Mouse (Mus musculus): ENCODE measurements at regions not wholly inside any gene's neighbourhood (a gene's known extent, or its start where the extent isn't known, plus 50 kb on each side); places are given as distances from the start of the nearest gene placed in this dataset.

- no peaks in the 10 kb centered on the region for H3K36me3 ChIP-seq (ENCODE audit: control insufficient read depth, insufficient read depth, low read length)
- WGBS, result 67% methylated on average over 1 of the region's 1 CpGs
- peak; percentile 35; the same call in 1 of the 2 replicates for ATAC-seq (ENCODE audit: low FRiP score)
- no peak overlapping the region for H3K27ac ChIP-seq (ENCODE audit: low read depth, low read length)
- H3K4me1 ChIP-seq (replicated peaks; ENCODE audit: control insufficient read depth, insufficient read depth, low read length), result no peaks in the 10 kb centered on the region
- no peaks in the 10 kb centered on the region for H3K9me3 ChIP-seq (ENCODE audit: control insufficient read depth, low read length)
- DNase-seq (ENCODE audit: low spot score), result no peak
- H3K9ac ChIP-seq (ENCODE audit: low read depth, low read length), result no peak overlapping the region
- H3K27me3 ChIP-seq (ENCODE audit: control insufficient read depth, insufficient read depth, low read length), result no peaks in the 10 kb centered on the region
- no peak overlapping the region for H3K4me3 ChIP-seq (ENCODE audit: low read depth, low read length)
- no peak overlapping the region for H3K4me2 ChIP-seq (replicated peaks; ENCODE audit: low read depth, low read length)
Measured at GRCm38 (mm10) chr4:12657820-12658219, 486.0 kb upstream of the Fam92a start.

- H3K27ac ChIP-seq (ENCODE audit: low read depth, low read length), result no peak overlapping the region
- H3K36me3 ChIP-seq (ENCODE audit: control insufficient read depth, insufficient read depth, low read length), result no peaks in the 10 kb centered on the region
- no peaks in the 10 kb centered on the region for H3K9me3 ChIP-seq (ENCODE audit: control insufficient read depth, low read length)
- WGBS, result 88% methylated on average over 6 of the region's 6 CpGs
- H3K4me3 ChIP-seq (ENCODE audit: low read depth, low read length), result no peak overlapping the region
- no peak overlapping the region for H3K4me2 ChIP-seq (replicated peaks; ENCODE audit: low read depth, low read length)
- no peaks in the 10 kb centered on the region for H3K27me3 ChIP-seq (ENCODE audit: control insufficient read depth, insufficient read depth, low read length)
- DNase-seq (ENCODE audit: low spot score) (no peak), ATAC-seq (ENCODE audit: low FRiP score) (no peak)
- H3K4me1 ChIP-seq (replicated peaks; ENCODE audit: control insufficient read depth, insufficient read depth, low read length), result no peaks in the 10 kb centered on the region
- H3K9ac ChIP-seq (ENCODE audit: low read depth, low read length), result no peak overlapping the region
Measured at GRCm38 (mm10) chr4:12656924-12657603, 485.2 kb upstream of the Fam92a start.

GRCm38 (mm10) chr4:12655457-12656228, 483.8 kb upstream of the Fam92a start:
- ATAC-seq (ENCODE audit: low FRiP score), result peak; percentile 31; the same call in 1 of the 2 replicates
- Histone ChIP-seq H3K4me1 (replicated peaks; ENCODE audit: control insufficient read depth, insufficient read depth, low read length) (no peaks in the 10 kb centered on the region), H3K36me3 (ENCODE audit: control insufficient read depth, insufficient read depth, low read length) (no peaks in the 10 kb centered on the region), H3K27me3 (ENCODE audit: control insufficient read depth, insufficient read depth, low read length) (no peaks in the 10 kb centered on the region), H3K4me2 (replicated peaks; ENCODE audit: low read depth, low read length) (no peak overlapping the region), H3K9me3 (ENCODE audit: control insufficient read depth, low read length) (no peaks in the 10 kb centered on the region), H3K27ac (ENCODE audit: low read depth, low read length) (no peak overlapping the region), H3K9ac (ENCODE audit: low read depth, low read length) (no peak overlapping the region), H3K4me3 (ENCODE audit: low read depth, low read length) (no peak overlapping the region)
- DNase-seq (ENCODE audit: low spot score), result peak; percentile 15
- 63% methylated on average over 13 of the region's 13 CpGs for WGBS

GRCm38 (mm10) chr4:12654568-12655456, 483.0 kb upstream of the Fam92a start:
- 58% methylated on average over 12 of the region's 12 CpGs for WGBS
- H3K27me3 ChIP-seq (ENCODE audit: control insufficient read depth, insufficient read depth, low read length), result no peaks in the 10 kb centered on the region
- H3K4me3 ChIP-seq (ENCODE audit: low read depth, low read length), result no peak overlapping the region
- no peak overlapping the region for H3K4me2 ChIP-seq (replicated peaks; ENCODE audit: low read depth, low read length)
- DNase-seq (ENCODE audit: low spot score) (no peak), ATAC-seq (ENCODE audit: low FRiP score) (peak; percentile 68; the same call in 1 of the 2 replicates)
- H3K4me1 ChIP-seq (replicated peaks; ENCODE audit: control insufficient read depth, insufficient read depth, low read length), result no peaks in the 10 kb centered on the region
- no peaks in the 10 kb centered on the region for H3K36me3 ChIP-seq (ENCODE audit: control insufficient read depth, insufficient read depth, low read length)
- H3K9me3 ChIP-seq (ENCODE audit: control insufficient read depth, low read length), result no peaks in the 10 kb centered on the region
- no peak overlapping the region for H3K27ac ChIP-seq (ENCODE audit: low read depth, low read length)
- no peak overlapping the region for H3K9ac ChIP-seq (ENCODE audit: low read depth, low read length)

GRCm38 (mm10) chr4:12647732-12648131, 475.9 kb upstream of the Fam92a start:
- DNase-seq (ENCODE audit: low spot score) (no peak), ATAC-seq (ENCODE audit: low FRiP score) (no peak)
- Histone ChIP-seq H3K4me3 (ENCODE audit: low read depth, low read length) (no peak overlapping the region), H3K9ac (ENCODE audit: low read depth, low read length) (no peak overlapping the region), H3K27ac (ENCODE audit: low read depth, low read length) (no peak overlapping the region), H3K4me1 (replicated peaks; ENCODE audit: control insufficient read depth, insufficient read depth, low read length) (no peaks in the 10 kb centered on the region), H3K4me2 (replicated peaks; ENCODE audit: low read depth, low read length) (no peak overlapping the region), H3K9me3 (ENCODE audit: control insufficient read depth, low read length) (no peaks in the 10 kb centered on the region), H3K36me3 (ENCODE audit: control insufficient read depth, insufficient read depth, low read length) (no peaks in the 10 kb centered on the region), H3K27me3 (ENCODE audit: control insufficient read depth, insufficient read depth, low read length) (no peaks in the 10 kb centered on the region)
- WGBS, result 47% methylated on average over 3 of the region's 3 CpGs

- H3K36me3 ChIP-seq (ENCODE audit: control insufficient read depth, insufficient read depth, low read length), result no peaks in the 10 kb centered on the region
- no peak overlapping the region for H3K4me2 ChIP-seq (replicated peaks; ENCODE audit: low read depth, low read length)
- no peak overlapping the region for H3K4me3 ChIP-seq (ENCODE audit: low read depth, low read length)
- no peak for DNase-seq (ENCODE audit: low spot score)
- 19% methylated on average over 4 of the region's 4 CpGs for WGBS
- H3K4me1 ChIP-seq (replicated peaks; ENCODE audit: control insufficient read depth, insufficient read depth, low read length), result no peaks in the 10 kb centered on the region
- no peaks in the 10 kb centered on the region for H3K27me3 ChIP-seq (ENCODE audit: control insufficient read depth, insufficient read depth, low read length)
- no peak overlapping the region for H3K27ac ChIP-seq (ENCODE audit: low read depth, low read length)
- no peak for ATAC-seq (ENCODE audit: low FRiP score)
- H3K9ac ChIP-seq (ENCODE audit: low read depth, low read length), result no peak overlapping the region
- H3K9me3 ChIP-seq (ENCODE audit: control insufficient read depth, low read length), result no peaks in the 10 kb centered on the region
Measured at GRCm38 (mm10) chr4:12642525-12642928, 470.7 kb upstream of the Fam92a start.

GRCm38 (mm10) chr4:12629375-12629821, 457.6 kb upstream of the Fam92a start:
- ATAC-seq (ENCODE audit: low FRiP score), result peak; percentile 73
- Histone ChIP-seq H3K27ac (ENCODE audit: low read depth, low read length) (no peak overlapping the region), H3K9me3 (ENCODE audit: control insufficient read depth, low read length) (no peaks in the 10 kb centered on the region), H3K4me1 (replicated peaks; ENCODE audit: control insufficient read depth, insufficient read depth, low read length) (no peaks in the 10 kb centered on the region), H3K36me3 (ENCODE audit: control insufficient read depth, insufficient read depth, low read length) (no peaks in the 10 kb centered on the region), H3K9ac (ENCODE audit: low read depth, low read length) (no peak overlapping the region), H3K4me3 (ENCODE audit: low read depth, low read length) (no peak overlapping the region), H3K27me3 (ENCODE audit: control insufficient read depth, insufficient read depth, low read length) (peaks cover 12% of the 10 kb centered on the region), H3K4me2 (replicated peaks; ENCODE audit: low read depth, low read length) (no peak overlapping the region)
- peak; percentile 47 for DNase-seq (ENCODE audit: low spot score)
- WGBS, result 38% methylated on average over 2 of the region's 2 CpGs

GRCm38 (mm10) chr4:12628702-12629374, 457.0 kb upstream of the Fam92a start:
- Histone ChIP-seq H3K36me3 (ENCODE audit: control insufficient read depth, insufficient read depth, low read length) (no peaks in the 10 kb centered on the region), H3K9me3 (ENCODE audit: control insufficient read depth, low read length) (no peaks in the 10 kb centered on the region), H3K4me2 (replicated peaks; ENCODE audit: low read depth, low read length) (no peak overlapping the region), H3K27me3 (ENCODE audit: control insufficient read depth, insufficient read depth, low read length) (peaks cover 8% of the 10 kb centered on the region), H3K4me1 (replicated peaks; ENCODE audit: control insufficient read depth, insufficient read depth, low read length) (no peaks in the 10 kb centered on the region), H3K9ac (ENCODE audit: low read depth, low read length) (no peak overlapping the region), H3K27ac (ENCODE audit: low read depth, low read length) (0 out of 2 replicates have a peak overlapping the region, but pooled peaks have one; percentile 3), H3K4me3 (ENCODE audit: low read depth, low read length) (no peak overlapping the region)
- ATAC-seq (ENCODE audit: low FRiP score) (peak; percentile 88), DNase-seq (ENCODE audit: low spot score) (peak; percentile 46)
- WGBS, result 15% methylated on average over 5 of the region's 5 CpGs
